Mouse (Mus musculus) bone marrow, adult 2 months (tissue): Measurements from ENCODE around the gene Samd1. TPM values are rescaled to one million over a fixed set of nuclear protein-coding genes. Genes with fewer than 3 reads are reported as not detected.

ENCODE experiments used
- H3K27ac ChIP-seq: fragments of 200-500 bp; 2 replicates; pipeline ENCODE4 v1.5.1; 2012; ENCODE audit warnings: low read depth, mild to moderate bottlenecking, control low read depth, inconsistent platforms, low read length; ENCODE audit not compliant: control insufficient read depth, poor library complexity, insufficient read depth
- H3K4me1 ChIP-seq: fragments of 200-500 bp; 2 replicates; pipeline ENCODE4 v1.6.1; 2011; ENCODE audit warnings: low read length; ENCODE audit not compliant: control insufficient read depth, insufficient read depth
- H3K4me3 ChIP-seq: fragments of 200-500 bp; replicated peaks from 2 replicates; pipeline ENCODE3; 2011; ENCODE audit warnings: mild to moderate bottlenecking, low read depth, low read length, control low read depth; ENCODE audit not compliant: control insufficient read depth
- CTCF ChIP-seq: fragments of 200-500 bp; IDR thresholded peaks from 2 replicates; pipeline ENCODE4 v1.5.1; 2011; ENCODE audit warnings: low read length, control low read depth; ENCODE audit not compliant: control insufficient read depth, insufficient read depth
- POLR2A ChIP-seq: fragments of 200-500 bp; IDR thresholded peaks from 2 replicates; pipeline ENCODE4 v1.6.1; 2011; ENCODE audit warnings: low read depth, mild to moderate bottlenecking, control low read depth, low read length, borderline replicate concordance; ENCODE audit not compliant: control insufficient read depth
- WGBS: fragments of 180-500 bp; shearing (Covaris S2); methylation state at CpG from one replicate; pipeline ENCODE4 v1.1.7; 2018; 5-methylcytosine and 5-hydroxymethylcytosine counted together
- polyA plus RNA-seq: library from polyadenylated mRNA; stranded (reverse); fragments of >200 nt; gene quantifications from 2 replicates; pipeline ENCODE4 v1.2.4, GENCODE M21; 2011; ENCODE audit warnings: low replicate concordance; ENCODE audit not compliant: missing spikeins, insufficient read depth, insufficient read length

Gene Samd1
- polyA plus RNA-seq, 1 experiment, result 159 TPM

DNA sequence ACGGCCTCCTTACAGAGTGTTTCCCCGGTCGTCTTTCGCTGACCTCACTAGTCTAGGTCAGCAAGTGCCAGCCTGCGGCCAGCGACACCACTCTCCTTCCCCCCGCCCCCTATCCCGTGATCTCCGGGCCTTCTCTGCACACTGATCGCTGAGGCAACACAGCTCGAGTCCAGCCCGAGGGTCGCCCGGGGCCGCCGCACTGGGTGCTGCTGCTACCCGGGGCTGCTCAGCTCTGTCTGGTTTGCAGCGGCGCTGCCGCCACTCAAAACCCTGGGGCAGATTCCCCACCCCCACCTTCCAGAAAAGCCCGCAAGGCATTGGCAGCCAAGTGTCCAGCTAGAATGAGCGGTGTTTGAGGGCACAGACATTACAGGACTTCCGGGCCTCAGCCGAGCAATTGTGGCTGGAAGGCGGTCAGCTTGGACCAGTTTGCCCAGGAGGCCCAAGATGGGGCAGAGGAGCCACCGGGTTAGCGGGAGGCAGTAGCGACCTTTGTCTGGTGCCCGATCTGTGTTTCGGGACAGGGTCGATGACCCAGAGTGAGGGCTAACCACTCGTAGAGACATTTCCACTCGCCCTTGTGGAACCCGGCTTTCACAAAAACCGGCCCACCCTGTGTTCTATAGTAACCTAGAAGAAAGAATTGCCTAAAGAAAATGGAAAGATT, 15.2 kb downstream of the Samd1 start:
- no peak overlapping the region for H3K27ac ChIP-seq
- no peak overlapping the region for H3K4me3 ChIP-seq
- 24% methylated on average over 35 of the region's 35 CpGs for WGBS
- TF ChIP-seq POLR2A (no peak), CTCF (no peak)
- H3K4me1 ChIP-seq, result no peaks in the 10 kb centered on the region

DNA sequence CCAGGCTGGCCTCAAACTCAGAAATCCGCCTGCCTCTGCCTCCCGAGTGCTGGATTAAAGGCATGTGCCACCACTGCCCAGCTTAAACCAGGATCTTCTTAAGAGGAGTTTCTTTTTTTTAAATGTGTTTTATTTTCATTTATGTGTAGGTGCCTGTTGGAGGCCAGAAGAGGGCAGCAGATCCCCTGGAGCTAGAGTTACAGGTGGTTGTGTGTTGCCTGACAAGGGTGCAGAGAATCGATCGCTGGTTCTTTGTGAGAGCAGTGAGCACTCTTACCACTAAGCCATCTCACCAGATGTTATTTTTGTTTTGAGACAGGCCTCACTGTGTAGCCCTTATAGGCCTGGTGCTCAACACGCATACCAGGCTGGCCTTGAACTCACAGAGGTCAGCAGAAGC, 18.4 kb downstream of the Samd1 start:
- Histone ChIP-seq H3K4me1 (no peaks in the 10 kb centered on the region), H3K4me3 (no peak overlapping the region), H3K27ac (no peak overlapping the region)
- WGBS, result 92% methylated on average over 5 of the region's 5 CpGs
- TF ChIP-seq CTCF (no peak), POLR2A (no peak)

DNA sequence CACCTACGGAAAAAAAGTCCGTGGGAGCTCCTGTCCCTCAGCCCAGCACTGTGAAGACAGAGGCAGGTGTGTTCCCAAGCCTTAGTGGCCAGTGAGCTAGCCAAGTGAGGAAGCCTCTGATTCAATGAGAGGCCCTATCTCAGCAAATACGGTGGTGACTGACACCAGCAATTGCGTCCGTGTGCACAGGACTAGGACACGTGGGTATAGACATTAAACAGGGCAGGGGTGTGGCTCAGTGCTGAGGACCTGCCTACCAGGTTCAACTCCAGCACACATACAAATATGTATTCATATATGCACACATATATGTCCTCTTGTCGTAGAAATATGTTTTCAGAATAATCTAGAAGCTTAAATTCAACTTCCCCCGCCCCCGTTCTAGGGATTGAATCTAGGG, 22.3 kb downstream of the Samd1 start:
- Histone ChIP-seq H3K4me3 (no peak overlapping the region), H3K27ac (no peak overlapping the region), H3K4me1 (no peaks in the 10 kb centered on the region)
- 52% methylated on average over 9 of the region's 9 CpGs for WGBS
- no peak for TF ChIP-seq POLR2A

DNA sequence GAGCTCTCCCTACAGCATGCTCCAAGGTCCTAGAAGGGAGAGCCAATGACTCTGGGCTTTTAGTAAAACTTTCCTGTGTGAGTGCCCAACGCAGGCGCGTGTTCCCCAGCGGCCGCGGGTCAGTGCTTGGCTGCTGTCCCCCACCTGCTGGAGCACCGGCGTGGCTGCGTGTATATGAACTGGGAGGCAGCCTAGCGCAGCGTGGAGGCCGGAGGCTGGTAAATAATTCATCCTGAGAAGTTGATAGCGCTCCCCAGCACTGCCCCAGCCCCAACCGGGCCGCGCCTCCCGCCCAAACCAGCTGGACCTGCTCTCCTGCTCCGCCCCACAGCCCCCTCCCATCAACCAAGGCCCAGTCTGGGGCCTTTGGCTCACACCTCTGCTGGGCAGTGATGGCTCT, 23.6 kb downstream of the Samd1 start, which contains the start of gene Palm3:
Gene Palm3, plus strand, starts transcription at position 376 of the 400 bp plus-strand sequence.
- WGBS, result 48% methylated on average over 18 of the region's 18 CpGs
- no peak within 1 kb of the TSS for H3K27ac ChIP-seq
- no peak within 1 kb of the TSS for H3K4me3 ChIP-seq
- no peaks in the 10 kb centered on the region for H3K4me1 ChIP-seq
- TF ChIP-seq CTCF, result no peak
- no peak for TF ChIP-seq POLR2A

DNA sequence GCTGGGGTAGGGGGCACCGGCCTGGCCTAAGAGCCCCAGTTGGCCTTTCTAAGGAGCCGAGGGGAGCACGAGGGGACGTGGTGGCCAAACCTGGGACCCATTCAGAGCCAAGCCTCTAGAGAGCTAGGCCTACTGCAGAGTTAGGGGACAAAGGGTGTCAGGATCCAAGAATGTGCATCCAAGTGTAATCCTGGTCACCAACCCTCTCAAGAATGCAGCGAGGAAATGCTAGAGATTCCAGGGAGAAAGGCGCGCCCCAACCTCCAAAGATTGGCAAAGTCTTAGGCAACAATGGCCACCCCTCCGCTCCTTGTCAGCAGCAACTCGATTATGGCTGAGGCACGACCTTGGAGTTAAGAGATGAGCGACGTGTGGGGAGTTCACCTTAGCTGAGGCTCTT, 24.1 kb downstream of the Samd1 start:
- TF ChIP-seq CTCF, result no peak
- no peak for TF ChIP-seq POLR2A
- no peaks in the 10 kb centered on the region for H3K4me1 ChIP-seq
- WGBS, result 70% methylated on average over 12 of the region's 12 CpGs

DNA sequence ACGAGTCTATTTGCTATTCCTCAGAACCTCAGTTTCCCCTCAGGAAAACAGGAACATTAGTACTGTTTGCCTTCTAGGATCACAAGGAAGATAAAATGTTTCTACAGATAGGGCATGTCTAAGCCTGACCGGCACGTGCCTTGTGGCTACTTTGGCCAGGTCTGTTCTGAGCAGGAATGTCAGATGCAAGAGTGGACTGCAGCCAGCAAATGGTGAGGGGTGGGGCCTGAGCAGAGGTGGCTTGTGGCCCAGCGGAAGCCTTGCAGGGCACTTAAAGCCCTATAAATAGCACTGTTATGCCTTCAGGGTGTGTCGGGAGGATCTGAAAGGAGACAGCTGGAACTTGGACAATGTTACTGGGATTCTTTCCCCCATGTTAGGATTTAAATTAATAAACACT, 25.6 kb downstream of the Samd1 start:
- H3K4me1 ChIP-seq, result no peaks in the 10 kb centered on the region
- WGBS, result 15% methylated on average over 5 of the region's 5 CpGs
- no peak overlapping the region for H3K4me3 ChIP-seq
- no peak overlapping the region for H3K27ac ChIP-seq
- TF ChIP-seq POLR2A, result no peak

More for the DNA sequence above, 24.1 kb downstream of the Samd1 start:
- Histone ChIP-seq H3K4me3 (no peak overlapping the region), H3K27ac (no peak overlapping the region)

DNA sequence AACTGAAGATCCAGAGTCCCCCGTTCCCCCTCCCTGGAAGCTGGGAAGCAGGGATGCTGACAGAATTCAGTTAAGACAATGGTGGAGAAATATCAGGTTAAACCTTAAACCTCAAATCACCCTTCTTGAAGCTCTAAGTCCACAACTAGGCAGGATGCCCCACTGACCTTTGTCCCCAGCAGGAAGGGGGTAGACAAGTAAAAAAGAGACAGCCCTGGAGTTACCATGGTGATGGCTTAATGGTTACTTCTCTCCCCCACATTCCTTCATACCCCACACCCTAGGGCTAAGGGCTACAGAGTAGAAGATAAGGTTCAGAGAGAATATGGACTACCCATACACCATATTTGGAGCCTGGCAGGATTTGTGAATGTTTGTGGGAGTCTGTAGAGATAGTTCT, 26.2 kb downstream of the Samd1 start:
- 82% methylated on average over 1 of the region's 1 CpGs for WGBS
- Histone ChIP-seq H3K4me3 (no peak overlapping the region), H3K27ac (no peak overlapping the region), H3K4me1 (no peaks in the 10 kb centered on the region)
- TF ChIP-seq POLR2A, result no peak
- TF ChIP-seq CTCF, result no peak

DNA sequence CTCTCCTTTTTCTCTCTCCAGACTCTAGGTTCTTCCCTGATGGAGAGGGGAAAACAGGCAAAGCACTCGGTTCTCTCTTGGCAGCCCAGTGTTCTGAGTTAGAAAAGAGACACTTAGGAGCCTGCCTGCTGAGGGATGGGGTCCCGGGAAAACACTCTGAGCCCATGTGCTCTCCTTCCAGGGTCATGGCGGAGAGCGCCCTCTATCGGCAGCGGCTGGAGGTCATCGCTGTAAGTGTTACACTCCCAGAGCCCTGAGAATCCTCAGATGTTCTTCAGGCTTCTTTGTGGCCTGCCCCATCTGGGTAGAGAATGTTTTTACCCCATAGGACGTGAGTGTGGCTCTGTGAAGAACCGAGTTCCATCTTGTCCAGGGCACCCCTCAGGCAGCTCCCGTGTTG, 26.7 kb downstream of the Samd1 start:
- 21% methylated on average over 10 of the region's 10 CpGs for WGBS
- Histone ChIP-seq H3K4me3 (no peak overlapping the region), H3K4me1 (no peaks in the 10 kb centered on the region), H3K27ac (no peak overlapping the region)
- TF ChIP-seq POLR2A (no peak), CTCF (peak; percentile 85)

DNA sequence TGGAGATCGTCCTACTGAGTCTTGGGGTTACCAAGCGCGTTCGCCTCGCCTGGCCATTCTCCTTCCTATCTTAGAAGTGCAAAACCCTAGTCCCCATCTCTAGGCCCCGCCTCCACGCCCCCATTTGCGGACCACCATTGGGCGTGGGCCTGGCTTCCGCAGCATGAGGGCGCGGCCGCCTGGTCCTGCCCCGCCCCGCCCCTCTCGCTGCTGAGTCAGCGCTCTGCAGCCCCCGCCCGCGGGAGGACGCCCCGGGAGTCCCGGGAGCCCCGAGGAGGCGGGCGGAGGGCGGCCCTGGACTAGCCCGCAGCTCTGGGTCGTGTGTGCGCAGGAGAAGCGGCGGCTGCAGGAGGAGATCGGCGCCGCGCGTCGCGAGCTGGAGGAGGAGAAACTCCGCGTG, 28.4 kb downstream of the Samd1 start:
- under 1% methylated on average over 41 of the region's 41 CpGs for WGBS
- no peak overlapping the region for H3K27ac ChIP-seq
- no peak overlapping the region for H3K4me3 ChIP-seq
- H3K4me1 ChIP-seq, result no peaks in the 10 kb centered on the region
- TF ChIP-seq CTCF (no peak), POLR2A (no peak)
